Mouse (Mus musculus) cerebellum, adult 8-10 months (tissue): ENCODE results near the gene Htr2a.
A peak's percentile ranks its signal among the peaks of the same experiment; 100 is the strongest.

Experiments
- DNase-seq: peaks from one replicate; pipeline ENCODE4 v3.0.0; 2022

Gene Htr2a

DNA sequence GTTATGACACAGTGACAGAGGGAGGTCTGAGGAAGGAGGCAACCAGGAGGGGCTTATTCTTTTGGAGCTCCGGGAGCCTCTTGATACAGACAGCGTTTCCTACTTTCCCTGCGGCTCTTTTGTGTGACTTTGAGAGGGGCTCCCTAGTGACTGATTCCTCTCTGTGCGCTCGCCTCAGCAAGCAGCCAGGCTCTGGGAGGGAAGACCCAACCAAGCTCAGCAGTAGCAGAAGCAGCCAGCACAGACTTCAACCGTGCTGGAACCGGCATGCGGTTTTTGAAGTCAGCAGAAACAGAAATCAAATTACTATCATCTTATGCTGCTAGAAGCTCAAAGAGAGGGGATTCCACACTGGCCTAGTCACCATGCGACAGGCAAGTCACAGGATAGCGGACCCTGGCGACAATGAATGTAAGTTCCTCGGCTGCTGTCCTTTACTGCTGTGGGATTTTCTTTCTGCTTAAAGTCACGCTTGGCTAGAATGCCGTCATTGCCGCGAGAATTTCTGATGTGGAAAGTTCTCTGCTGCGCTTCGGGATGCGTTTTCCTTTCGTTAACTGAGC is at the start of gene Htr2a:
Htr2a (plus strand) TSS at position 22 of the 563 bp plus-strand sequence.
- DNase-seq = no peak

DNA sequence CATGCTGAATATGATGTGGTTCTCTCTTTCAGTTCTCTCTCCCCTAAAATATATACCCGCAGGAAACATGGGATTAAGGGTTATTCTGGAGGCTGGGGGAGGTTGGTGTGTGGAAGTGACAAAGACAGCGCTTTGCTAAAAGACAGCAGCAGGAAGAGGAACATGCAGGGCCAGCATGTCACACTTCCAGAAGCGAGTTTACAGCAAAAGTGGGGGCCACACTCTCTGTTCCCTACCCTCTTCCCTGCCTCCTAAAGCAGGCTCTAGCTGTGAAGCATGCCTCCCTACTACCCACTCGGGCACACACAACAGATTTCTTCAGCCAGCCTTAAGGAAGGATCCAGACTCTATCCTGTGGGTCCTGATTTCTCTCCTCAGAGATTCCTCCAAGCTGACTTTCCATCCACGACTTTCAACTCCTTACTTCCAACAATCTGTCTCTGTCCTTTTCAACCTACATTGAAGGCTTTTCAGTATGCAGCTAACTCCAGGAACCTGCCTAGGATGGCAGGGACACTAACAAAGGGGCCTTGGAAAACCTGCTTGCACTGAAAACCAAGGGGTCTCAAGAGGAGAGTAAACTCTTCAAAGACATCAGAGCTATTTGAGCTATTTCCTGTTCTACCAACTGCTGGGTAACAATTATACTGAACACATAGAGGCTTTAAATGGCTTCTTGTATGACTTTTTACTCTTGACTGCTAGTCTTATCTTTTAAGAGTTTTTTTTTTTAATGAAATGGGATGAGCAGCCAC is 39.1 kb upstream of the Htr2a start:
- DNase-seq = no peak

DNA sequence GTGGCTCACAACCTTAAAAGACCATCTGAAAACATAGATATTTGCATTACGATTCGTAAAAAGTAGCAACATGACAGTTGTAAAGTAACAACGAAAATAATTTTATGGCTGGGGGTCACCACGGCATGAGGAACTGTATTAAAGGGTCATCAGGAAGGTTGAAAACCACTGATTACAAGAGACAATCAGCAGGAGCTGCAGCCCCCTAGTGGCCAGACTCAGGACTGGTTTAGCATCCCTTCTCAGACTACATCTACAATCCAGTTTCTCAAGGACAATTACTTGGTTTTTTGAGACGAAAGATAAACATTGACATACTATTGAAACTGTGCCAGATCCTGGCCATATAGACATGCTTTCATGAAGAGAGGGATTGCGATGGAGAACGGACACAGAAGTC is 38.1 kb upstream of the Htr2a start:
- DNase-seq = peak; percentile 13

DNA sequence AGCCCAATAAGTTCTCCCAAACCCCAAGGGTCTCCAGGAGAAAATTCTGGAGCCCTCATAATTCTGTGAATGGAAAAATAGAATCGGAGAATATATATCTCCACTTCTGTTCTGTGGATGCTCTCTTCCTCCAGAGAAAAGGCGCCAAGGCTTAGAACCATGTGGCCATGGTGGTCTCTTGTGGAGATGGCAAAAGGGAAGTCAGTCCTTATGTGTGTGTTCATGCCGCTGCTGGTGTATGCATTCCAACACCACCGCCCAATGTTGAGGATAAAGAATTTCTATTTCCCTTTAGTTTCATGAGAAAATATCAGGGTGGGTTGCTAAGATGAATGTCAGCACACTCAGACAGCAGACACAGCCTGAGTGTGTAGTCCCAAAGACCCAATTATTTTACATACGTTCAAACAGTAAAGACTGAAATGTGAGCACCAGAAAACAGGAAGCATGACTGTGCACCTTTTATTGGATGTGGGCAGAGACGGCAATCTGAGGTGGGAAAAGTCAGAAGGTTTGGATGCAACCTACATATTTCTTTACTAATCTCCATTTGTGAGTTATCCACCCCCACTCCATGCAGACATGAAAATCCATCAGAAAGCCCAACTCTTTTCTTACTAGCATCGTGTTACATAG is 37.4 kb upstream of the Htr2a start:
- no peak for DNase-seq

DNA sequence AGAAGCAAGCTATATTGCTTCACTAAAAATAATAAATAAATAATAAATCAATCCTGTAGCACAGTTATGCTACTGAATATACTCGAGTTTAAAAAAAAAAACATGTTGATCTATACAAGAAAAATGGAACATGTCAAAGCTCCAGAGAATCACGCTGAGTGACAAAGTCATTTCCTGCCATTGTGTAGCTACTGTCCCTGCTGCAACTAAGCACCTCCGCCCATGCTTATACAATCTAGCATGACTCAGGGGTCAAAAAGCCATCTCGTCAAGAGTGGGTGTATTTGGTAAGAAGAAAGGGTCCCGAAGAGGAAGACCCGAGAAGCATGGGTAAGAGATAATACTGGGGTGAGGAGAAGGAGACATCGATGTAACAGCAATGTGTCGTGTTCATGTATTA is 29.3 kb upstream of the Htr2a start:
- no peak for DNase-seq

DNA sequence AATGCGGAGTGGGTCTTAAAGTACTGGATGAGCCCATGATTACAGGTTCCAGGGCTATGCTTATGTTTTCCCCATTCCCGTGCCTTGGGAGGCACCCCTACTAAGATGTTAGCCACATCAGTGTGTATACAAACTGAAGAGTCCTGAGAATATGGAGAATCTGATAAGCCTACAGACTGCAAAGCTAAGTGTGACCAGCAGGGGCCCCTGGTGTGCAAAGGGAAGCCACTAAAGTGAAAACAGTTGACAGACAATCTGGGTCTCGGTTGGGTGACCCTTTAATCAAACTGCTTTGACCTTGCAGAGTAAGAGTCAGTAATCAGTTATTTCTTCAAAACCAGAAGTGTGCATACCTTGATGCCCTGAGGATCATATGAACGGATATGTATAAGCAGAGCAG is 21.8 kb upstream of the Htr2a start:
- no peak for DNase-seq

DNA sequence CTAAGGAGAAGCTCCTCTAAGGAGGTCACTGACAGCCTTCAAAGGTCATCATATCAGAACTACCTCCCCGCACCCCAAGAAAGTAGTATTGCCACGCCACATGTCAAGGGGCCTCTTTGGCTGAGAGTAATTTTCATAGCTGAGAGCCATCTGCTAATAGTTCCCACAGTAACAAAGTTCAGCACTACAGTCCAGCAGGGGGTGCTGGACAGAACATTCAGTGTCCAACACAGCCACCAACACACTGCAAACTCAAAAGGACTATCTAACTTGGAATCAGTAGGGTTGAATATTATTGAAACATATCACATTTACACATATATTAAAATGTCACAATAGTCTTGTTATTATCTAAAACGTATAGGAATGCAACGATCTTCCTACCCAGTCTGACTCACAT is 2.6 kb upstream of the Htr2a start:
- DNase-seq = no peak

DNA sequence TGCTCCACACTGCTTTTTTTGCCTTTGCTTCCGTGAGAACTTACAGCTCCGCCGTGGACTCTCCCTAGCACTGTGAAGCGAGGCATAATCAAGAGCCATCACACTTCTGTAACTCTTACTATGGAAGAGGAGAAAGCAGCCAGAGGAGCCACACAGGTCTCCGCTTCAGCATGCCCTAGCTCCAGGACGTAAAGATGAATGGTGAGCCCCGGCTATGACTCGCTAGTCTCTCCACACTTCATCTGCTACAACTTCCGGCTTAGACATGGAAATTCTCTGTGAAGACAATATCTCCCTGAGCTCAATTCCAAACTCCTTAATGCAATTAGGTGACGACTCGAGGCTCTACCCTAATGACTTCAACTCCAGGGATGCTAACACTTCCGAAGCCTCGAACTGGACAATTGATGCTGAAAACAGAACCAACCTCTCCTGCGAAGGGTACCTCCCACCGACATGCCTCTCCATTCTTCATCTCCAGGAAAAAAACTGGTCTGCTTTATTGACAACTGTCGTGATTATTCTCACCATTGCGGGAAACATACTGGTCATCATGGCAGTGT is 1.1 kb downstream of the Htr2a start:
- no peak for DNase-seq

DNA sequence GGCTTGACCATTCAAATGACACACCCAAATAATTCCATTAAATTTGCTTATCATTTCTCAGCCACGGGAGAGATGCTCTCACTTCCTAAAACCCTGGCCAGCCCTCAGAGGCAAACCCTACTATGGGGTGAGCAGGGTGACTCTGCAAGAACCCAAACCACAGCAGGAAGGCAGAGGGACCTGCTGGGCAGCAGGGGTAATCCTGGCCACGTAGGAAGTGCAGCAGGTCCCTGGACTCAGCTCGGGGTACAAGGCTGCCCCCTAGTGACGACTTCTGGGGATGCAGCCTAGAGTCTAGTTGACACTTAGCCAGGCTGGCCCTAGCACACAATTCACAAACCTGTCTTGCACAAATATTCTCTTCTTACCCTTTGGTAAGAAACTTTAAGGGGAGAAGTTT is 2.7 kb downstream of the Htr2a start:
- DNase-seq = peak; percentile 57

DNA sequence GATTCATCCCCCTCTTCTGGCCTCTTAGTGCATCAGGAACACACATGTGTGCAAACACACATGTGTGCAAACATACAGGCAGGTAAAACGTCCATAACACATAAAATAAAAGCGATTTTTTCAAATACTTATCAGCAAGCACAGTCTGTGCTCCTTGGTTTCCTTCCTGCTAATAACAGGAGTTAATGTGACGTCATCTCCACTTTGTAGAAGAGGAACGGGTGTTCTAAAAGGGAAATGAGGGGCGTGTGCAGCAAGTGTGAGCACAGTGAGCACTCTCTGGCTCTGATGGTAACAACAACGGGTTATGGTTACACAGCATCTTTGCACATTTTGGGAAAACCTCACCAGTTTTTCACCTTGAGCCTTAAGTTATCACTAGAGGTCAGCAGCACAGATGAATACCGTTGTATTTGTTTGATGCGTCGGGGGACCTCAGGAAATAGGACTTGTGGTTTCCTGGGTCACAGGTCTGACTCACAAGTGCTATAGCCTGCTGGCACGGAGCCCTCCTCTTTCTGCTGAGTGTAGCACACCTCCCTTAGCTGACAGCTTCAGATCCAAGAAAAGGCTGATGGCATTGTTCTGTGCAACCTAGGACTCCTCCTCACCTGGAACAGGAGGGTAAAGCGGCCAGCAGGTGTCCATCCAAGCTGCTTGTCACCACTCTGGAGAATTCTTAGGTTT is 5.6 kb downstream of the Htr2a start:
- no peak for DNase-seq

DNA sequence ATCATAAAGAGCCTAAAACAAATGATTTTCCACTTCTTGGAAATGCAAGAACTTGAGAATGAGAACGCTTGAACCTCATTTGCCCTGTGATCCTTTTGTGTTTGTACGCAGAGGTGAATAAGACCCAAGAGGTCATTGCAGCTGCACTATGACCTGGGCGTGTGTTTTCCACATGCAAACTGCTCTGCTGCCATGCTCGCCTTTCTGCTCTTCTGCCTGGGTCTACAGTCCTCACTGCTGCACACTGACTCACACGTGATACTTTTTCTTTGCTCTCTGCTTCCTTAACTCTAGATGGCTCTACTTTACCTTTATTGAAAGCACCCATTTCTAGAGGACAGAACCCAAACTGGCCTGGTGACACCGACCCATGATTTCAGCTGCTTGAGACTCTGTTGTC is 9.4 kb downstream of the Htr2a start:
- no peak for DNase-seq

DNA sequence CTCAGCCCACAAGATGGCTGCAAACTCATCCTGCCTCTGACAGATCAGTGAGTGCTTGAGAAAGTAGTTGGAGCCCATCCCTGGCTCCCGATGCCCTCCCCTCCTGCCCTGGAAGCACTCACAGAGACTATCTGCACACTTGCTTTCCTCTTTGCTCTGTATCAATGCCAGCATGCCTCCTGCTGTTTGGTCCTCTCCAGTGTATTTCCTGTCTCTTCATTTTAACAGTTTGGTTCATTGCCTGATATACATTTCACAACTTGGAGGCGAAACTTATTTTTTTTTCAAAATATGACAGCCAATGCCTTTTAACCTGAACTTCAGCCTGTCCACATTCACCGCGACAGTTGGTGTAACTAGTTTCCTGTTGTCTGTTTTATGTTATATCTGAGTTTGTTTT is 11.0 kb downstream of the Htr2a start:
- DNase-seq = no peak

DNA sequence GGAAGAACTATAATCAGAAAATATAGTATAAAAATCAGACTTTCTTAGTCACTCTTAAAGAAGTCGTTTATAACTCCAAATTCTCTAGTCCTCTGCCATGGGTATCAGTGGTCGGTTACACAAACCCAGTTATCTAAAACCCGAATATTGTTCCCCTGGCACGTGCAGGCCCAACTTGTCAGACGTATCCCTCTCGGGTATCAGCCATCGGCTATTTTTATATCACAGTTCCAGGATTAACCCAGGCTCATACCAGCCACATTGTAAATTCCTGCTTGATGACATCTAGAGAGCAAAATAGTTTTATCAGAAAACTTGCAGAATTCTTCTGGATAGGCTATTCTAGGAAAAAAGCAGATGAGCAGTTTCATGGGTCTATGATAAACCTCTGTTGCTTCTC is 16.6 kb downstream of the Htr2a start:
- no peak for DNase-seq

DNA sequence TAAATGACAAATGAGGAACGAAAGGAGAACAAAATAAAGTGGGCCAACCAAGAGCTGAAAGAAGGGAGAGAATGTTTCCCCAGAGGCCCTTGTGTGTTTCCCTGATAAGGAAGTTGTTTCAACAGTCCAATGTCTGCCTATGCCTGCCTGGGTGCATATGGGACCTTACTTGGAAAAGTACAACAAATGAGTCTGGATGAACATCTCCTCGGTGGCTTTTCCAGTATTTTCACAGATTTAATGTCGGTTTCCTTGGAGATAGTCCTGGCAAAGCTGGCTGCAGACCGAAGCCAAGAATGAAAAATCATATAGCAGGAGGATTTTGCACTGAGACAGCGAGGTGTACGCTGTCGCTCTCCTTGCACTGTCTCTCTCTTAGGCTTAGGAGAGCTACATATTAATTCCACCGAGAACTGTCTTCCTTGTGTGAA is 18.8 kb downstream of the Htr2a start:
- no peak for DNase-seq

DNA sequence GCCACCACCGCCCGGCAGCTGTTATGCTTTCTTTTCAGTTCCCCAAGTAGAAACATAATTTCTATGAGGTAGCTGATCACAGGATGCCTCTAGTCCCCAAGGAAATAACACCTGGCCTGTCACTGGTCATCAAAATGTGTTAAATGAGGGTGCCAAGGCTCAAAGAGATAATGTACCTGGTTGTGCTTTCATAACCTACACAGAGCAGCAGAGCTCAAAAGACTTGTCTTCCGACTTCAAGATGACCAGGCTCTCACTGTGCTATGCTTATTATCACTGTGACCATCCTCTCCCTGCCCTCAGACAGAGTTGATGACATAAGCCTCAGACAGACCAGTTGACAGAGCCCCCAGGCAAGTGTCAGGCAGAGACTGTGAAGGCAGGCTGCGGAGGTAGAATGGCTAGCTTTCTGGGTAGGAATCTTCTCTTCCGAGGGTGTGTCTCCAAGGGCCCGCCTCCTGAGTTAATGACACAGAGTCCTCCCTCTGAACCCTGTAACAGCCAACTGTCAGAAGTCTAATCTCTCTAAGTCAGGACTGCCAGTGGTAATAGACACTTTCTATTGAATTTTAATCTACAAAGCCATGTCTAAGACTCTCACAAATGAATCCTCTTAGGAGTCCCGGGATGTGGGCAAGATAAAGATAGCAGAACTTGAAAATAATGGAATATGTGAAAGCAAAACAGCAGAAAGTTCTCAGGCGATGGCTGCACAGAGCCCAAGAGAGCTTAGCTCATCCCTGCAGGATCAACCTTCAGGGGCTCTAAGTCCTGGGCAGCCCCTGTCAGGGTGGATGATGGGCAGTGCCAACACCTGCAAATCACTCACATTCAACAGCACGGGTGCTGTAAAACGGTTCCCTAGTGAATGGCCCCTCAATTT is 31.7 kb downstream of the Htr2a start:
- DNase-seq = no peak

DNA sequence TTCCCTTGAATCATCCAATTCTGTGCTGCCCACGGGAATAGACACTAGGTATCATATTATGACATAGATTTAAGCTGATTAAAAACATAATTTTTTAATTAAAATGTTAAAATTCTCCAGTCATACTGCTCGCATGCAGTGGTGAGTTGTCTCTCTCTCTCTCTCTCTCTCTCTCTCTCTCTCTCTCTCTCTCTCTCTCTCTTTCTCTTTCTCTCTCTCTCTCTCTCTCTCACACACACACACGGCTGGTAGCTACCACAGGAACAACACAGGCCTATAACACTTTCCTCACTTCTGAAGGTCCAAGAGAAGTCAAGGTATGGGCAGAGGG is 32.3 kb downstream of the Htr2a start:
- DNase-seq = no peak

DNA sequence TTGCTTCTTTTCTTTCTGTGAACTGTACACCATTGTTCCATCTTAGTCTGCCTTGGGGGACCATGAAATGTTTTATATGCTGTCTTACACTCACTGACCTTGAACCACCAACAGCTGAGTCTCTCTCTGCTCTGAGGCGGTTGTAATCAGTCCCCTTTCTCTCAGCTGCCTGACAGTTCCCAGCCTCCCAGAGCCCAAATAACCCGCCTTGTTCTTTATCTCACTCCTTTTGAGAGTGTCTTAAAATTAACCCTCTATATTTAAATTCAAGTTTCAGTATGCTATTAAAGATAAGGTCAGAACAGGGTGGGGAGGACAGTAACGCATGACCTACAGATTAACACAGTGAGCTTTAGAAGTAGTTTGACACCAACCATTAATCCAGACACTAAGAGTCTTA is 32.9 kb downstream of the Htr2a start:
- no peak for DNase-seq

DNA sequence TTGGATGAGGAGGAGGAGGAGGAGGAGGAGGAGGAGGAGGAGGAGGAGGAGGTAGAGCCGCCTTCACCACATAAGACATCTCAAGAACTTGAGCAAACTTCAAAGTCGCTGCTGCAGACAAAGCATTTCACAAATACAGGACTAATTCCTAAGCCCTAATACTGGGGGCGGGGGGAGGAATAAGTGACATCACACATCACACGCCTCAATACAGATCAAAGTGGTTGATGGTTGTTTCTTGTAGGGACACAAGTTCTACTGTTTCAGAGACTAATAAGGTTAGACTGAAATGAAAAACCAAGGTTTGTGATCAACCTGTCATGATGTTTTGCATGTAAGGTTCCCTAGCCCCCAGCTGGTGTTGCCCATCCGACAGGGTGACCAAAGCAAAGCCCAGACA is 39.2 kb downstream of the Htr2a start:
- DNase-seq = no peak

DNA sequence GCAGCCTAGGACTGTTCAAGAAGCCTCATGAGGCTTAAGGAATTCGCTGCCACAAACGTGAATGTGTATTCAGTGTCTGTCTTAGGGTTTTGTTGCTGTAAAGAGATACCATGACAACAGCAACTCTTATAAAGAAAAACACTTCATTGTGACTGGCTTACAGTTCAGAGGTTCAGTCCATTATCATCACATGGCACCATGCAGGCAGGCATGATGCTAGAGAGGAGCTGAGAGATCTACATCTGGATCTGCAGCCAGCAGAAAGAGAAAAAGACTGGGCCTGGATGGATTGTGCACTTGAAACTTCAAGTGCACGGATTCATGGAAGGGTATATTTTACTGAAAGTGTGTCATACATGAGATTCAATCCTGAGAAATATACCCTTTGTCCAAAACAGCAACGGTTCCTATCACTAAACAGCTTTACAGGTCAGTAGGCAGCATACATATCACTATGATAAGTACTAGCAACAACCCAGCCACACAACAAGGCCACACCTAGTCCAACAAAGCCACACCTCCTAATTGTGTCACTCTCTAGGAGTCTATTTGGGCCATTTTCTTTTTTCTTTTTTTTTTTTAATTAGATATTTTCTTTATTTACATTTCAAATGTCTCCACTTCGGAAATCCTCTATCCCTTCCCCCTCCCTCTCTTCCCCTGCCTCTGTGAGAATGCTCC is 43.8 kb downstream of the Htr2a start:
- DNase-seq = no peak

DNA sequence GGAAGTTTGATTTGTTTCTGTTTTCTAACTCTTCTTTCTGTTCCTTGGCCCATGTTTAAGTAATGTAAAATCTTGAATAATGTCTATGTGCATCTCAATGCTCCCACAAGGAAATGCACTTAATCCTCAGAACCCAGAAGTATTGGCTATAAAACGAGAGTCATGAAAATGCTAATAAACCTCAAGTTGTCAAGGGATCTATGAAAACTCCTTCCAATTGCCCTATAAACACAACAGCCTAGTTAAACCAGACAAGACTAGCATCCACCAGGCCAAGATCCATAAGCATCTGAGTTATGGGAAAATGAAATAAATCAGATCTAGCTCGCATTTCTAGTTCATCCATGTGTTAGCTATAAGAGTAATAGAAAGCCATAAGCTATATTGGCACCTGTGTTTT is 51.3 kb downstream of the Htr2a start:
- no peak for DNase-seq

DNA sequence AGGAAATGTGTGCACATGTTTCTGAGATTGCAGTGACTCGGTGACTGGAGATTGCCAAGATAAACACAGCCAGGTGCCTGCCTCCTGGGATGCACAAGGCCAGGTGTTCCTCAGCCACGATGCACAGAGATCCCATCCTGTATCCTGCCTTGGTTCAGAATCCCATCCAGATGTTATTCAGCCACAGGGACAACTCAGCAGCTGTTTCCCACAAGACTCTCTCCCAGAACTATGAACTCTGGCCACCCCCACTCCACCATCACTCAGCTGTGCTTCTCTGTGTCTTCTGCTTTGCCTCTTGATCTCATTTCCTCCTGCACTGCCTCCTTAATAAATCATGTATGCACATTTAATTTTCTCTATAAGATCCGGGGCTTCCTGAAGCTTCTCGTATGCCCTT is 56.1 kb downstream of the Htr2a start:
- no peak for DNase-seq

DNA sequence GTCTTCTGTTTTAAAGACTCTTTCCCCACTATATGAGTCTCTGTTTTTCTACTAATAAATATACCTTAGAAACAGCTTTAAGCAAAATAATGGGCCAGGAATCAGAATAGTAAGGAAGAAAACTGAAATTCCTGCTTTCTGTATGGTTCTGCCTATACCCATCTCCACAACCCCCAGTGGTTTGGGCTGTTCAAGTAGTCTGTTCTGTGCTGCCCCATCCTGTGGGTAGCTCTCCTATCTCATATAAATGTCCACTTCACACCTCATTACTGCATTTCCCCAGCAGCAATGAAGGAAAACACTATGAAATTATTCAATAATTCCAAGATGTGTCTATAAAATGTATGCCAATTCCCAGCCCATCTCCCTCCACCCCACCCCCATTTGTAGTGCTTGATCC is 56.8 kb downstream of the Htr2a start:
- DNase-seq = no peak
